Mouse (Mus musculus) CH12.LX (cell line): ENCODE data around the gene Gm7579. TPM values are rescaled to one million over a fixed set of nuclear protein-coding genes. Genes with fewer than 3 reads are reported as not detected.

Source experiments
- DNase-seq: peaks from one replicate; pipeline ENCODE4 v3.0.0-alpha.2; 2013; ENCODE audit errors: extremely low read depth
- H3K27ac ChIP-seq: 2 replicates; pipeline ENCODE4 v1.5.1; 2012; ENCODE audit warnings: low read depth, mild to moderate bottlenecking, control low read depth, moderate library complexity; ENCODE audit not compliant: insufficient read depth
- H3K27me3 ChIP-seq: replicated peaks from 2 replicates; pipeline ENCODE3; 2012; ENCODE audit warnings: inconsistent platforms
- H3K36me3 ChIP-seq, 2 experiments: replicated peaks in 1 of 2; 2 replicates each; pipeline versions ENCODE3 to v1.6.1; 2012; ENCODE audit warnings: inconsistent platforms in 1 of 2, low read length in 1 of 2, mild to moderate bottlenecking in 1 of 2, mixed read lengths in 1 of 2, moderate library complexity in 1 of 2; ENCODE audit not compliant: control insufficient read depth in 1 of 2, insufficient read depth in 1 of 2
- H3K4me1 ChIP-seq, 2 experiments: 2 replicates each; pipeline ENCODE4 v1.6.1; 2012; ENCODE audit warnings: inconsistent platforms in 1 of 2, moderate library complexity in 1 of 2; ENCODE audit not compliant: insufficient read depth in 2 of 2, control insufficient read depth in 1 of 2
- H3K4me2 ChIP-seq: 2 replicates; pipeline ENCODE4 v1.6.1; 2012; ENCODE audit warnings: low read depth, mild to moderate bottlenecking, control low read depth; ENCODE audit not compliant: poor library complexity, insufficient read depth, severe bottlenecking
- H3K4me3 ChIP-seq, 3 experiments: fragments of 150-350 bp in 1 of 3; sonication (generic) in 1 of 3; replicated peaks in 1 of 3; 2 replicates each; pipeline versions ENCODE3 to v1.5.1; 2011 to 2012; ENCODE audit warnings: low read depth in 2 of 3, low read length in 2 of 3, mild to moderate bottlenecking in 2 of 3, moderate library complexity in 2 of 3, control low read depth in 1 of 3, improper control_type of control experiment in 1 of 3, inconsistent platforms in 1 of 3, mixed read lengths in 1 of 3; ENCODE audit not compliant: poor library complexity in 1 of 3
- H3K79me2 ChIP-seq: replicated peaks from 2 replicates; pipeline ENCODE4 v1.6.1; 2012; ENCODE audit warnings: mild to moderate bottlenecking, moderate library complexity; ENCODE audit not compliant: control insufficient read depth, poor library complexity, insufficient read depth, severe bottlenecking; ENCODE audit errors: extremely low read depth
- H3K9ac ChIP-seq: 2 replicates; pipeline ENCODE4 v1.6.1; 2012; ENCODE audit warnings: low read depth, mild to moderate bottlenecking, control low read depth, moderate library complexity; ENCODE audit not compliant: insufficient read depth
- H3K9me3 ChIP-seq: replicated peaks from 2 replicates; pipeline ENCODE3; 2012; ENCODE audit warnings: low read length, inconsistent platforms, mixed read lengths
- CHD2 ChIP-seq: IDR thresholded peaks from 2 replicates; pipeline ENCODE4 v1.6.1; 2011; ENCODE audit warnings: low read length, improper control_type of control experiment
- CTCF ChIP-seq, 2 experiments: IDR thresholded peaks in 1 of 2; conservative IDR thresholded peaks in 1 of 2; 2 replicates each; pipeline ENCODE4 v1.5.1; 2011 to 2012; ENCODE audit warnings: low read depth in 2 of 2, low read length in 2 of 2, improper control_type of control experiment in 1 of 2, inconsistent platforms in 1 of 2, mild to moderate bottlenecking in 1 of 2, moderate library complexity in 1 of 2
- ETS1 ChIP-seq: conservative IDR thresholded peaks from 2 replicates; pipeline ENCODE4 v1.6.1; 2012; ENCODE audit warnings: low read depth, mild to moderate bottlenecking, inconsistent platforms, low read length, improper control_type of control experiment, moderate library complexity
- GABPA ChIP-seq: IDR thresholded peaks from 2 replicates; pipeline ENCODE4 v1.6.1; 2012; ENCODE audit warnings: low read depth, low read length, improper control_type of control experiment, inconsistent platforms; ENCODE audit not compliant: insufficient replicate concordance
- HCFC1 ChIP-seq: IDR thresholded peaks from 2 replicates; pipeline ENCODE4 v1.6.1; 2012; ENCODE audit warnings: low read depth, mild to moderate bottlenecking, inconsistent platforms, low read length, improper control_type of control experiment
- JUND ChIP-seq: conservative IDR thresholded peaks from 2 replicates; pipeline ENCODE4 v1.6.1; 2011; ENCODE audit warnings: low read depth, low read length, improper control_type of control experiment
- MAFK ChIP-seq: IDR thresholded peaks from 2 replicates; pipeline ENCODE4 v1.6.1; 2011; ENCODE audit warnings: low read length, improper control_type of control experiment; ENCODE audit not compliant: insufficient replicate concordance
- MAZ ChIP-seq: IDR thresholded peaks from 2 replicates; pipeline ENCODE4 v1.6.1; 2012; ENCODE audit warnings: low read depth, mild to moderate bottlenecking, inconsistent platforms, low read length, improper control_type of control experiment, moderate library complexity
- MEF2A ChIP-seq: IDR thresholded peaks from 2 replicates; pipeline ENCODE4 v1.6.1; 2014; ENCODE audit warnings: low read depth, mild to moderate bottlenecking, inconsistent platforms, low read length, improper control_type of control experiment, borderline replicate concordance
- MYC ChIP-seq: IDR thresholded peaks from 2 replicates; pipeline ENCODE4 v1.6.1; 2011; ENCODE audit warnings: low read depth, mild to moderate bottlenecking, improper control_type of control experiment, low read length
- NELFE ChIP-seq: IDR thresholded peaks from 2 replicates; pipeline ENCODE4 v1.6.1; 2011; ENCODE audit warnings: low read depth, low read length, improper control_type of control experiment
- NRF1 ChIP-seq: IDR thresholded peaks from 2 replicates; pipeline ENCODE4 v1.6.1; 2014; ENCODE audit warnings: low read depth, mild to moderate bottlenecking, inconsistent platforms, low read length, improper control_type of control experiment, moderate library complexity
- PAX5 ChIP-seq: IDR thresholded peaks from 2 replicates; pipeline ENCODE4 v1.6.1; 2012; ENCODE audit warnings: low read length, inconsistent platforms, mixed read lengths
- POLR2A ChIP-seq: IDR thresholded peaks from 2 replicates; pipeline ENCODE4 v1.6.1; 2011; ENCODE audit warnings: low read depth, mild to moderate bottlenecking, improper control_type of control experiment, low read length
- RCOR1 ChIP-seq: conservative IDR thresholded peaks from 2 replicates; pipeline ENCODE4 v1.6.1; 2012; ENCODE audit warnings: low read depth, mild to moderate bottlenecking, inconsistent platforms, low read length, improper control_type of control experiment
- TBP ChIP-seq: conservative IDR thresholded peaks from 2 replicates; pipeline ENCODE4 v1.6.1; 2011; ENCODE audit warnings: low read depth, low read length, improper control_type of control experiment
- TCF12 ChIP-seq: IDR thresholded peaks from 2 replicates; pipeline ENCODE4 v1.6.1; 2014; ENCODE audit warnings: low read depth, mild to moderate bottlenecking, inconsistent platforms, low read length, improper control_type of control experiment
- UBTF ChIP-seq: IDR thresholded peaks from 2 replicates; pipeline ENCODE4 v1.6.1; 2012; ENCODE audit warnings: low read depth, mild to moderate bottlenecking, inconsistent platforms, low read length, improper control_type of control experiment, moderate library complexity
- USF1 ChIP-seq: IDR thresholded peaks from 2 replicates; pipeline ENCODE4 v1.6.1; 2014; ENCODE audit warnings: low read depth, mild to moderate bottlenecking, inconsistent platforms, low read length, improper control_type of control experiment
- ZC3H11A ChIP-seq: IDR thresholded peaks from 2 replicates; pipeline ENCODE4 v1.6.1; 2012; ENCODE audit warnings: low read depth, mild to moderate bottlenecking, inconsistent platforms, low read length, improper control_type of control experiment
- ZKSCAN1 ChIP-seq: IDR thresholded peaks from 2 replicates; pipeline ENCODE4 v1.6.1; 2012; ENCODE audit warnings: low read depth, inconsistent platforms, low read length, improper control_type of control experiment, borderline replicate concordance
- ZMIZ1 ChIP-seq: IDR thresholded peaks from 2 replicates; pipeline ENCODE4 v1.6.1; 2012; ENCODE audit warnings: low read depth, mild to moderate bottlenecking, inconsistent platforms, low read length, improper control_type of control experiment
- ZNF384 ChIP-seq: IDR thresholded peaks from 2 replicates; pipeline ENCODE4 v1.6.1; 2012; ENCODE audit warnings: low read depth, low read length, improper control_type of control experiment, inconsistent platforms
- dilution Hi-C: fragments of 300-500 bp; cut with MboI; formaldehyde crosslinking; loops from 2 replicates; pipeline ENCODE4 v1.14.3; 2020; ENCODE audit warnings: low sequenced_read_pairs; ENCODE audit not compliant: extremely low pct_unique_long_range_greater_than_20kb, extremely low pct_ligation_motif_present
- in situ Hi-C: fragments of 300-500 bp; cut with MboI; formaldehyde crosslinking; loops from 3 replicates; pipeline ENCODE4 v1.14.3; 2019; ENCODE audit warnings: low sequenced_read_pairs, low pct_ligation_motif_present, low pct_unique_long_range_greater_than_20kb, mixed read lengths
- polyA plus RNA-seq: library from polyadenylated mRNA; unstranded; fragments of >175 nt; gene quantifications from 2 replicates; pipeline ENCODE4 v1.2.1, GENCODE M21; 2012; ENCODE audit warnings: low read depth; ENCODE audit not compliant: insufficient read length
- total RNA-seq, 2 experiments: library from RNA; depleted of rRNA; stranded (reverse); fragments of 300-350 nt in 1 of 2; fragments of >200 nt in 1 of 2; gene quantifications; 2 replicates each; pipeline ENCODE4 v1.2.3; 2012 to 2014

The Gm7579 gene
- total and polyA plus RNA-seq, 3 experiments, result not detected

GRCm38 (mm10) chr7:142188156-142188555 lies 23.5 kb upstream of the Gm7579 start:
- Histone ChIP-seq H3K4me2 (no peak overlapping the region), H3K4me1 (no peaks in the 10 kb centered on the region), H3K27ac (no peak overlapping the region), H3K9me3 (peaks cover 2% of the 10 kb centered on the region), H3K9ac (no peak overlapping the region), H3K36me3 (no peaks in the 10 kb centered on the region), H3K4me3 (no peak overlapping the region), H3K79me2 (no peaks in the 10 kb centered on the region), H3K27me3 (peaks cover 61% of the 10 kb centered on the region)
- no peak for TF ChIP-seq MAZ
- TF ChIP-seq ZMIZ1, result no peak
- no peak for TF ChIP-seq NELFE
- TF ChIP-seq ETS1, result no peak
- TF ChIP-seq TBP, result no peak
- no peak for TF ChIP-seq ZC3H11A
- no peak for TF ChIP-seq ZKSCAN1
- TF ChIP-seq CTCF (conservative IDR thresholded peaks at IDR 0.05 in 1 of 2, IDR thresholded peaks at IDR 0.05 in 1 of 2; ENCODE audit: low read depth in 2 of 2, low read length in 2 of 2), result no peak
- no peak for TF ChIP-seq RCOR1
- TF ChIP-seq POLR2A, result no peak
- TF ChIP-seq NRF1, result no peak
- TF ChIP-seq MYC, result no peak
- no peak for TF ChIP-seq UBTF
- no peak for TF ChIP-seq ZNF384
- TF ChIP-seq USF1, result no peak
- no peak for TF ChIP-seq MAFK
- TF ChIP-seq MEF2A, result no peak
- no peak for TF ChIP-seq TCF12
- TF ChIP-seq JUND, result no peak
- DNase-seq, result no peak
- dilution Hi-C loops, result no loop called here
- in situ Hi-C loops, result no loop called here

- H3K27me3 ChIP-seq, result peaks cover 57% of the 10 kb centered on the region
- no peak for DNase-seq
- in situ Hi-C loops (no loop called here), dilution Hi-C loops (no loop called here)
- no peak within 1 kb of the TSS for H3K4me3 ChIP-seq
- H3K79me2 ChIP-seq, result no peaks in the 10 kb centered on the region
- H3K4me1 ChIP-seq, result no peaks in the 10 kb centered on the region
- no peak within 1 kb of the TSS for H3K9ac ChIP-seq
- H3K4me2 ChIP-seq, result no peak within 1 kb of the TSS
- no peak for TF ChIP-seq MAFK
- no peak for TF ChIP-seq CHD2
- no peak for TF ChIP-seq GABPA
- no peak for TF ChIP-seq MEF2A
- TF ChIP-seq HCFC1, result no peak
- TF ChIP-seq PAX5, result no peak
- peaks cover 10% of the 10 kb centered on the region for H3K9me3 ChIP-seq
- no peak within 1 kb of the TSS for H3K27ac ChIP-seq
- no peaks in the 10 kb centered on the region for H3K36me3 ChIP-seq
Measured at GRCm38 (mm10) chr7:142190289-142190688, 21.4 kb upstream of the Gm7579 start, which contains the start of gene Gm10153. Gene Gm10153 (minus strand): TSS chr7:142190389.
